Mouse (Mus musculus) R1 (cell line): Measurements from ENCODE around the gene Bfsp1.

ENCODE experiments used
- DNase-seq: peaks from one replicate; pipeline ENCODE4 v3.0.0-alpha.2; 2018; ENCODE audit warnings: low read depth, low spot score

The Bfsp1 gene

GRCm38 (mm10) chr2:143853447-143853846 lies 9.5 kb downstream of the Bfsp1 start:
- DNase-seq, result no peak

GRCm38 (mm10) chr2:143852295-143853275 lies 10.4 kb downstream of the Bfsp1 start:
- DNase-seq, result peak; percentile 14

GRCm38 (mm10) chr2:143851354-143852221 lies 11.4 kb downstream of the Bfsp1 start:
- DNase-seq, result no peak

- DNase-seq, result no peak
These were observed 15.7 kb downstream of the Bfsp1 start for GRCm38 (mm10) chr2:143847291-143847690.

GRCm38 (mm10) chr2:143846799-143847198 lies 16.2 kb downstream of the Bfsp1 start:
- no peak for DNase-seq

- DNase-seq, result no peak
These were observed 18.2 kb downstream of the Bfsp1 start for GRCm38 (mm10) chr2:143844779-143845178.

- no peak for DNase-seq
These were observed 21.4 kb downstream of the Bfsp1 start for GRCm38 (mm10) chr2:143841536-143841935.

GRCm38 (mm10) chr2:143840895-143841294 lies 22.1 kb downstream of the Bfsp1 start:
- no peak for DNase-seq

- DNase-seq, result no peak
These were observed 23.5 kb downstream of the Bfsp1 start for GRCm38 (mm10) chr2:143839458-143839857.

GRCm38 (mm10) chr2:143838698-143839097 lies 24.3 kb downstream of the Bfsp1 start:
- no peak for DNase-seq

GRCm38 (mm10) chr2:143837291-143837701 lies 25.7 kb downstream of the Bfsp1 start:
- peak; percentile 84 for DNase-seq

- no peak for DNase-seq
These were observed 27.2 kb downstream of the Bfsp1 start for GRCm38 (mm10) chr2:143835820-143836219.

- no peak for DNase-seq
These were observed 28.9 kb downstream of the Bfsp1 start for GRCm38 (mm10) chr2:143834082-143834481.

- no peak for DNase-seq
These were observed 30.3 kb downstream of the Bfsp1 start for GRCm38 (mm10) chr2:143832721-143833120.

GRCm38 (mm10) chr2:143831645-143832044 lies 31.3 kb downstream of the Bfsp1 start:
- DNase-seq, result no peak

- DNase-seq, result no peak
These were observed 49.5 kb downstream of the Bfsp1 start for GRCm38 (mm10) chr2:143813461-143813860.

GRCm38 (mm10) chr2:143812262-143812661 lies 50.7 kb downstream of the Bfsp1 start:
- no peak for DNase-seq

GRCm38 (mm10) chr2:143808789-143809188 lies 54.2 kb downstream of the Bfsp1 start:
- DNase-seq, result peak; percentile 33

- no peak for DNase-seq
These were observed 55.9 kb downstream of the Bfsp1 start for GRCm38 (mm10) chr2:143806924-143807664.

- peak; percentile 21 for DNase-seq
These were observed 56.6 kb downstream of the Bfsp1 start for GRCm38 (mm10) chr2:143806140-143806923.

- no peak for DNase-seq
These were observed 61.9 kb downstream of the Bfsp1 start for GRCm38 (mm10) chr2:143801097-143801496.
